Mouse (Mus musculus): Measurements from ENCODE around the gene Cygb.

- TF ChIP-seq POLR2A (IDR thresholded peaks at IDR 0.05; ENCODE audit: low read depth, low read length) (no peak), ELF1 (IDR thresholded peaks at IDR 0.05; ENCODE audit: low read depth, low read length) (no peak), EP300 (IDR thresholded peaks at IDR 0.05; ENCODE audit: low read length) (no peak)
Observed at GRCm38 (mm10) chr11:116627072-116628020, 26.8 kb downstream of the Cygb start.
